In genomic region chr11:113046200-113047051, GRCm38 (mm10) we compare ENCODE assay signal across 9 mouse cellular contexts.
DNase-seq lines count a peak whose midpoint lies in the region; ATAC-seq and TF ChIP-seq lines count a peak whose summit lies in the region.
"Had no signal": no experiment of that assay in that cellular context is flagged by ENCODE, and none has a peak within 500 bp of the region (broad histone marks: within the 10 kb centered on the region; RNA-seq: fewer than 3 reads in every experiment).

No protein-coding gene starts in this region.

- 43% methylated on average over 20 of the region's 20 CpGs for WGBS in liver, embryonic 11.5 days
- 35% methylated on average over 20 of the region's 20 CpGs for WGBS in embryonic facial prominence, embryonic 15.5 days
- WGBS in hindbrain, postnatal 0 days = 17% methylated on average over 20 of the region's 20 CpGs

- TF ChIP-seq CTCF in hindbrain, postnatal 0 days (IDR thresholded peaks at IDR 0.05; ENCODE audit: low read depth) = no peak

- H3K4me2 ChIP-seq in liver, embryonic 11.5 days = no peak overlapping the region
- H3K4me2 ChIP-seq in embryonic facial prominence, embryonic 15.5 days (replicated peaks) = 0 out of 2 replicates have a peak overlapping the region, but pooled peaks have one; percentile 4
- H3K4me2 ChIP-seq in hindbrain, postnatal 0 days (ENCODE audit: low read depth, low read length) = peak overlapping the region; percentile 4; the same call in 1 of the 2 replicates

- H3K4me3 ChIP-seq in liver, embryonic 11.5 days (ENCODE audit: low read depth, low read length) = no peak overlapping the region
- H3K4me3 ChIP-seq in embryonic facial prominence, embryonic 15.5 days (replicated peaks) = no peak overlapping the region
- no peak overlapping the region for H3K4me3 ChIP-seq in hindbrain, postnatal 0 days (ENCODE audit: low read length)

- peak; percentile 19 for DNase-seq in liver
- DNase-seq in liver, embryonic 11.5 days (ENCODE audit: low spot score) = no peak
- DNase-seq in hindbrain, postnatal 0 days (ENCODE audit: low spot score) = peak; percentile 94
- DNase-seq in left cerebral cortex, adult 18-20 months (ENCODE audit: low spot score in 2 of 2) = peak; percentile 27 to 34
- peak; percentile 73 for DNase-seq in neural tube, embryonic 10.5 days (ENCODE audit: extremely low spot score, low spot score)
- no peak for DNase-seq in urinary bladder, postnatal 10 days (ENCODE audit: low spot score)
- DNase-seq in urinary bladder, postnatal 14 days (ENCODE audit: low spot score) = no peak

- no peaks in the 10 kb centered on the region for H3K9me3 ChIP-seq in liver, embryonic 11.5 days (ENCODE audit: control insufficient read depth, low read length)
- no peaks in the 10 kb centered on the region for H3K9me3 ChIP-seq in embryonic facial prominence, embryonic 15.5 days (replicated peaks)
- H3K9me3 ChIP-seq in hindbrain, postnatal 0 days (ENCODE audit: low read length) = no peaks in the 10 kb centered on the region

- H3K27me3 ChIP-seq in liver, embryonic 11.5 days (replicated peaks; ENCODE audit: control insufficient read depth, insufficient read depth, low read length) = no peaks in the 10 kb centered on the region
- H3K27me3 ChIP-seq in embryonic facial prominence, embryonic 15.5 days = no peaks in the 10 kb centered on the region
- no peaks in the 10 kb centered on the region for H3K27me3 ChIP-seq in hindbrain, postnatal 0 days (ENCODE audit: insufficient read depth, low read length)
- H3K27me3 ChIP-seq: Patski had no signal

- peaks cover 9% of the 10 kb centered on the region; the same call in 1 of the 2 replicates for H3K4me1 ChIP-seq in liver, embryonic 11.5 days (replicated peaks; ENCODE audit: control insufficient read depth, insufficient read depth, low read length)
- H3K4me1 ChIP-seq in embryonic facial prominence, embryonic 15.5 days = peaks cover 10% of the 10 kb centered on the region
- H3K4me1 ChIP-seq in hindbrain, postnatal 0 days (ENCODE audit: insufficient read depth, low read length) = peaks cover 16% of the 10 kb centered on the region

- H3K9ac ChIP-seq in liver, embryonic 11.5 days (ENCODE audit: low read depth, low read length) = no peak overlapping the region
- no peak overlapping the region for H3K9ac ChIP-seq in embryonic facial prominence, embryonic 15.5 days
- H3K9ac ChIP-seq in hindbrain, postnatal 0 days (replicated peaks; ENCODE audit: low read length) = no peak overlapping the region

- no peak overlapping the region for H3K27ac ChIP-seq in liver, embryonic 11.5 days (ENCODE audit: low read depth, low read length)
- H3K27ac ChIP-seq in embryonic facial prominence, embryonic 15.5 days (replicated peaks) = no peak overlapping the region
- peak overlapping the region; percentile 56; the same call in 1 of the 2 replicates for H3K27ac ChIP-seq in hindbrain, postnatal 0 days

- H3K36me3 ChIP-seq in liver, embryonic 11.5 days (ENCODE audit: control insufficient read depth, insufficient read depth, low read length) = no peaks in the 10 kb centered on the region
- H3K36me3 ChIP-seq in embryonic facial prominence, embryonic 15.5 days = no peaks in the 10 kb centered on the region
- no peaks in the 10 kb centered on the region for H3K36me3 ChIP-seq in hindbrain, postnatal 0 days (ENCODE audit: insufficient read depth, low read length)

- no peak for ATAC-seq in liver, embryonic 11.5 days (replicated peaks; ENCODE audit: low FRiP score)
- ATAC-seq in embryonic facial prominence, embryonic 15.5 days (ENCODE audit: insufficient number of reproducible peaks, low FRiP score, low TSS enrichment, low read depth) = 0 out of 2 replicates have a peak, but pooled peaks have one; percentile 3
- peak; percentile 87 for ATAC-seq in hindbrain, postnatal 0 days
- ATAC-seq: Patski had no signal

Comparison
In these comparisons a context has a peak if more than half of its experiments do, and no peak if none do; other contexts are left out.
1. DNase-seq: peak in liver (single experiment), hindbrain, postnatal 0 days (single experiment), left cerebral cortex, adult 18-20 months (2 of 2) and neural tube, embryonic 10.5 days (single experiment); none in liver, embryonic 11.5 days (single experiment), urinary bladder, postnatal 10 days (single experiment) and urinary bladder, postnatal 14 days (single experiment).